Mouse (Mus musculus) midbrain, embryonic 13.5 days (tissue): Measurements from ENCODE around the gene St6galnac5. TPM values are rescaled to one million over a fixed set of nuclear protein-coding genes. Genes with fewer than 3 reads are reported as not detected.

Experiments
- ATAC-seq: fragments of 200-750 bp; cut with Nextera tagmentation; 2 replicates; pipeline ENCODE4 v1.8.0; 2017; ENCODE audit warnings: mild to moderate bottlenecking, moderate TSS enrichment, moderate library complexity
- H3K27ac ChIP-seq: fragments of 300-500 bp; sonication (generic); 2 replicates; pipeline ENCODE4 v1.5.1; 2015; ENCODE audit warnings: inconsistent platforms, mild to moderate bottlenecking, moderate library complexity
- H3K27me3 ChIP-seq: fragments of 300-500 bp; sonication (generic); 2 replicates; pipeline ENCODE4 v1.6.1; 2015; ENCODE audit warnings: mild to moderate bottlenecking, inconsistent platforms
- H3K36me3 ChIP-seq: fragments of 300-500 bp; sonication (generic); 2 replicates; pipeline ENCODE4 v1.6.1; 2015; ENCODE audit warnings: mild to moderate bottlenecking, inconsistent platforms
- H3K4me1 ChIP-seq: fragments of 300-500 bp; sonication (generic); replicated peaks from 2 replicates; pipeline ENCODE4 v1.6.1; 2015; ENCODE audit warnings: inconsistent platforms
- H3K4me2 ChIP-seq: fragments of 300-500 bp; sonication (generic); replicated peaks from 2 replicates; pipeline ENCODE4 v1.6.1; 2015; ENCODE audit warnings: moderate library complexity, mild to moderate bottlenecking, inconsistent platforms
- H3K4me3 ChIP-seq: fragments of 300-500 bp; sonication (generic); replicated peaks from 2 replicates; pipeline ENCODE4 v1.5.1; 2015; ENCODE audit warnings: mild to moderate bottlenecking, inconsistent platforms
- H3K9ac ChIP-seq: fragments of 300-500 bp; sonication (generic); replicated peaks from 2 replicates; pipeline ENCODE4 v1.6.1; 2015; ENCODE audit warnings: mild to moderate bottlenecking, inconsistent platforms
- H3K9me3 ChIP-seq: fragments of 300-500 bp; sonication (generic); 2 replicates; pipeline ENCODE4 v1.6.1; 2016; ENCODE audit warnings: mild to moderate bottlenecking, inconsistent platforms
- WGBS: fragments of 180-500 bp; shearing (Covaris S2); methylation state at CpG from one replicate; pipeline ENCODE4 v1.1.7; 2015; 5-methylcytosine and 5-hydroxymethylcytosine counted together
- polyA plus RNA-seq: library from polyadenylated mRNA; unstranded; fragments of >200 nt; fragmentation: Nextera tagmentation; extraction: Ambion mirVana; gene quantifications from 2 replicates; pipeline ENCODE4 v1.2.1, GENCODE M21; 2015

St6galnac5 gene
- polyA plus RNA-seq: 15.3 and 17.8 TPM in 2 replicates

DNA sequence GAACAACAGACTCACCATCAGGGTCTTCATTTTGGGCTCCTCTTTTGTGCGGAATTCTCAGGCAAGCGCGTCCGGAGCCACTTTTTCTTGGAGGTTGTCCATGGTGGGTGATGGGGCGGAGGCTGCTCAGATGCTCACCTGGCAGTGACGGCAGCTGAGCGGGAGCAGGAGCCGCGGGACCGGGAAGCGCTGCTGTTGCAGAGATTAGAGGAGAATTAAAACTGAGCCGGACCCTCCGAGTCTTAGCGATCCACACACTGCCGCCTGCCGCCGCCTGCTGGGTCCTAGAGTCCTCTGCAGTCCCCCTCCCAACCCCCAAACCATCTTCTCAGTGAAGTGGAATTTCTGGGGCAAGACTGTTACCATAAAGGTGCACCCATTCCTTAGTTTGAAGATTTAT, at the start of gene St6galnac5:
St6galnac5 (minus strand) TSS at position 259 of the 400 bp plus-strand sequence.
- H3K9me3 ChIP-seq: no peaks in the 10 kb centered on the region
- peak within 1 kb of the TSS; percentile 72 for H3K9ac ChIP-seq
- no peaks in the 10 kb centered on the region for H3K36me3 ChIP-seq
- peak within 1 kb of the TSS; percentile 52 for H3K4me3 ChIP-seq
- H3K4me1 ChIP-seq: peaks cover 27% of the 10 kb centered on the region
- H3K27ac ChIP-seq: peak within 1 kb of the TSS; percentile 70
- peak within 1 kb of the TSS; percentile 94 for H3K4me2 ChIP-seq
- peak; percentile 66 for ATAC-seq
- 0% methylated on average over 17 of the region's 17 CpGs for WGBS
- H3K27me3 ChIP-seq: peaks cover 9% of the 10 kb centered on the region

DNA sequence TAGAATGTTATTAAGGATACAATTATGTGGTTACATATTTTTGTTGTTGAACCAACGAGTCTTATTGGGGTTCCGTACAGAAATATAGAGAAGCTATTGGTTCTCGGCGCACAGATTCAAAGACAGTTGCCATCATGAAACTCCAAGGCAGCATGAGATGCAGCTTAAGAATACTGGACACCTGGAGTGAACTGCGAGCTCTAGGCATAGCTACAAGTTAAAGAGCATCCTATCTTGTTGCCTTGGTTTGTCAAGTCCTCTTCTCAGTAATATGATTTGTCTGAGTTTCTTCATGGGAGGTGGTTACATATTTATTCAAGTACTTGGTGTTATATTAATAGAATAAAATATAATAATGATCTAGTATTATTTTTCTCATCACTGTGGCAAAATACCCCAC, 48.7 kb upstream of the St6galnac5 start:
- no peak overlapping the region for H3K4me3 ChIP-seq
- no peaks in the 10 kb centered on the region for H3K4me1 ChIP-seq
- no peak overlapping the region for H3K27ac ChIP-seq
- no peaks in the 10 kb centered on the region for H3K27me3 ChIP-seq
- no peak overlapping the region for H3K9ac ChIP-seq
- ATAC-seq: no peak
- H3K36me3 ChIP-seq: no peaks in the 10 kb centered on the region
- 94% methylated on average over 5 of the region's 5 CpGs for WGBS
- H3K4me2 ChIP-seq: no peak overlapping the region
- no peaks in the 10 kb centered on the region for H3K9me3 ChIP-seq

DNA sequence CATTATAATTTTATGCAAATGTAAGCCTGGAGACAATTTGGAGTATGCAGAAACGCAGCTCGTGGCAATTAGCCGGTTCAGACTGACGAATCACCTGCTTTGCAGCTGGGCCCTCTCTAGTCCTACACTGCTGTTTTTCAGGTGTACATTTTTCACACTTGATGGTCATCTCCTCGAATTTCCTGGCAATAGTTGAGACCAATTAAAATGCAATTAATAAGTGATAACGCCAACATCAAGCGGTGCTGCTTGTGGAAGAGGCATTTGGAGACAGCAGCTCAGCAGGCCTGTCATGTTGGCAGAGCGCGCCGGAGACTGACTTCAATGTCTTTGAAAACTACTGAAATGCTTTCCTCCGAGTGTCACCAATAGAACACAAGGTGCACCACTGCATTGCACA, 42.0 kb upstream of the St6galnac5 start:
- Histone ChIP-seq H3K4me2 (no peak overlapping the region), H3K4me3 (no peak overlapping the region), H3K9ac (no peak overlapping the region), H3K27me3 (no peaks in the 10 kb centered on the region), H3K9me3 (no peaks in the 10 kb centered on the region), H3K4me1 (no peaks in the 10 kb centered on the region), H3K36me3 (no peaks in the 10 kb centered on the region), H3K27ac (no peak overlapping the region)
- no peak for ATAC-seq
- WGBS: 85% methylated on average over 11 of the region's 11 CpGs

DNA sequence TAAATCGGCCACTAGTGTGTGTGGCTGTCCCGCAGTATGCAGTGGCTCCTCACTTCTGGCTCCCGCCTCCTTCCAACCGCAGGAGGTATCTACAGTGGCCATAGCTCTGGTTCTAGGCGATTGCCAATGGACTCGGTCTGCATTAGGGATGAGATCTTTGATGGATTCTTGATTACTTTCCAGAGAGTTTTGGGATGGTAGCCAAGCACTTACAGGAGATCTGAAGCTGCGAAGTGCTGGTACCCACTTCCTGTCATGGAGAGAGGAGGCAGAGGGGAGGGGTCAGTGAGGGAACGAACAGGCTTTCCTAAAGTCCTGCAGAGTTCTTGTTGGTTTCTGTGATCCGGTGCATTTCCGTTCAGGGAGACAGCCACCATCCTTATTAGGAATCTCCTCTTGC, 36.0 kb upstream of the St6galnac5 start:
- no peak overlapping the region for H3K4me2 ChIP-seq
- no peak overlapping the region for H3K27ac ChIP-seq
- no peaks in the 10 kb centered on the region for H3K9me3 ChIP-seq
- H3K9ac ChIP-seq: no peak overlapping the region
- no peaks in the 10 kb centered on the region for H3K36me3 ChIP-seq
- H3K4me3 ChIP-seq: no peak overlapping the region
- 80% methylated on average over 10 of the region's 10 CpGs for WGBS
- no peaks in the 10 kb centered on the region for H3K27me3 ChIP-seq
- H3K4me1 ChIP-seq: no peaks in the 10 kb centered on the region
- ATAC-seq: no peak

DNA sequence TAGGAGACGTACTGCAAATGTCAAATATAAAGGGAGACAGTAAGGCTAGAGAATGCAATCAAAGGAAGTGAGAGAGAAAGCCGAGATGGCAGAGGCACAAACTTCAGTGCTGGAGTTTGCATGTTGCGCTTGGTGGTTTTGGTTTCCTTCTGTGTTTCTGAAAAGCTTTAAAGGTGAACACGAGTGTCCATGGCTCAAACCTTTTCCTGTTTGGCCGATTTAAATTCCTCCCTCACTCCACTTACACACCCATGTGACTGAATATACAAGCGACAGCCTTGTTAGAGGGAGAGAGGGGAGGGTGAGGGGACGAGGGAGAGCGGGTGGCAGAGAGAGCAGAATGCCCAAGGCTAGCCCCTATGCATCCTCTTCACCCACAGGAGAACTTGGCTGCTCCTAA, 34.3 kb upstream of the St6galnac5 start:
- Histone ChIP-seq H3K9ac (no peak overlapping the region), H3K4me2 (no peak overlapping the region), H3K27me3 (no peaks in the 10 kb centered on the region), H3K9me3 (no peaks in the 10 kb centered on the region), H3K27ac (no peak overlapping the region), H3K4me1 (no peaks in the 10 kb centered on the region), H3K4me3 (no peak overlapping the region), H3K36me3 (no peaks in the 10 kb centered on the region)
- WGBS: 73% methylated on average over 8 of the region's 8 CpGs
- no peak for ATAC-seq

DNA sequence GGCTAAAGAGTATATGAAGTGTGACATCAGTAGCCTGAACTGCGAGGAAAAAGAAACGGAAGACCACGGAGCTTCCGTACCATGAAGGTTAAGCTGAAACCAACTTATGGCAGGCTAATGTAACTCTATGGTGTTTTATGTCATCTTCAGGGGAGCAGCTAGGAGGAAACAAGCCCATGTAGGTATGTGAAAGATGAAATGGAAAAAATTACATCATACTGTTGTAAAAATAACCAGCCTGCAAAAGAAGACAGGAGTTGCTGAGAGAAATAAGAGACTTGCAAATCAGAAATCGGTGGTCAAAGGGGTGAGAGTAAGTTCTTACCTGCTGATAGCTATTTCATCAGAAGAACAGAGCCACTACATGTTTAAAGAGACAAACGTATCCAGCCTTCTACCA, 24.8 kb upstream of the St6galnac5 start:
- no peak for ATAC-seq
- no peaks in the 10 kb centered on the region for H3K4me1 ChIP-seq
- H3K4me3 ChIP-seq: no peak overlapping the region
- no peak overlapping the region for H3K9ac ChIP-seq
- WGBS: 94% methylated on average over 6 of the region's 6 CpGs
- H3K27ac ChIP-seq: no peak overlapping the region
- no peaks in the 10 kb centered on the region for H3K36me3 ChIP-seq
- H3K27me3 ChIP-seq: no peaks in the 10 kb centered on the region
- H3K4me2 ChIP-seq: no peak overlapping the region
- no peaks in the 10 kb centered on the region for H3K9me3 ChIP-seq

DNA sequence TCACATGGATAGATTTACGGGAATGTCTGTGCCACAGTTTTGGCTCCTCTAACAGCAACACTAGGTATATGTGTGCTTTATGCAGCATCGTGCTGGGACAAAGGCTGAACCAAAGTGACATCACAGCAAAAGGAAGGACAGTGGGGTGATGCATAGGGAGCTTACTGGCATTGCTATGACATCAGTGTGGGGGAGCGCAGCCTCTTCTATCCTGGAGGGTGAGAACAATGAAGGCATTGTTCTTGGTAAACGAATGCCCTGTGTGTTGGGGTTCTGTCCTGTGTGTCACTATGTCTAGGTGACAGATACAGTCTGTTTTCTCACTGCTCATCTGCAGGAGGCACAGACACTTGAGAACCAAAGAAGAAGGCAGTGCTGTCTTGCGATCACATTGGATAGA, 16.9 kb upstream of the St6galnac5 start:
- H3K4me2 ChIP-seq: no peak overlapping the region
- H3K36me3 ChIP-seq: no peaks in the 10 kb centered on the region
- 65% methylated on average over 5 of the region's 5 CpGs for WGBS
- ATAC-seq: 0 out of 2 replicates have a peak, but pooled peaks have one; percentile 37
- H3K4me3 ChIP-seq: no peak overlapping the region
- H3K27ac ChIP-seq: no peak overlapping the region
- H3K27me3 ChIP-seq: no peaks in the 10 kb centered on the region
- H3K9me3 ChIP-seq: no peaks in the 10 kb centered on the region
- no peak overlapping the region for H3K9ac ChIP-seq
- no peaks in the 10 kb centered on the region for H3K4me1 ChIP-seq

DNA sequence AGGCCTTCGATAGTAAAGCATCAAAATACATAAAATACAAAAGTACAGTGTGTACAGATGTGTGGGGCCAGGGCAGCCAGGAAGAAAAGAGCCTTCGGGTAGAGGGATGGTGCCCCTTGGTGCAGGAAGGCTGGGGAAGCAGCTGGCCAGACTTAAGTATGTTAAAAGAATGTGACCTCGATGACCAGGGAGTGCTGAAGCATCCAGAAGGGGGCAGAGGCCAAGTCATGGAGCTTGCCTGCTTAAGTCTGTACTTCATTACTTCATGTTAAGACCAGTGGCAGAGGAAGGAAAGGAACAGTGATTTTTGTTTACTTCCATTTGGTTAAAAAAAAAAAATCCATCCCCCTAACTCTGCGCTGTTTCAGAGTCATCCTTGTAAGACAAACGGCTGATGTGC, 16.1 kb upstream of the St6galnac5 start:
- Histone ChIP-seq H3K4me1 (no peaks in the 10 kb centered on the region), H3K4me3 (no peak overlapping the region), H3K27ac (no peak overlapping the region), H3K36me3 (no peaks in the 10 kb centered on the region), H3K9ac (no peak overlapping the region), H3K4me2 (no peak overlapping the region), H3K27me3 (no peaks in the 10 kb centered on the region), H3K9me3 (no peaks in the 10 kb centered on the region)
- WGBS: 52% methylated on average over 5 of the region's 5 CpGs
- no peak for ATAC-seq

DNA sequence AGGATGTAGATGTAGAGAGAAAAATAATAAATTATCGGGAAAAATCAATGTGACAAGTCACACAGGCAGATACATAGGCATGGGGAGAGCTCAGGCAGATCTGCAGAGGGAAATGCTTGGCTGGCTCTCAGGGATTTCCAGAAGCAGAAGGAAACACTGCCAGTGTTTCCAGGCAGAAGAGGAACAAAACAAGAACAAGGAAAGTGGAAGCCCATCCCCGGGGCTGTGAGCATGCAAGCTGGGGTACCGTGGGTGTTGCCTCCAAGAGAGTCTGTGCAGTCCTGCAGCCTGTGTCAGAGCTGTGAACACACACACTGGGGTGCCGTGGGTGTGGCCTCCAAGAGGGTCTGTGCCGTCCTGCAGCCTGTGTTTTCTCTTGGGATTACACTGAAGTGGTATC, 11.6 kb upstream of the St6galnac5 start:
- H3K36me3 ChIP-seq: no peaks in the 10 kb centered on the region
- no peak overlapping the region for H3K4me2 ChIP-seq
- H3K9me3 ChIP-seq: no peaks in the 10 kb centered on the region
- no peak overlapping the region for H3K27ac ChIP-seq
- WGBS: 74% methylated on average over 5 of the region's 5 CpGs
- no peak overlapping the region for H3K9ac ChIP-seq
- H3K4me1 ChIP-seq: no peaks in the 10 kb centered on the region
- no peaks in the 10 kb centered on the region for H3K27me3 ChIP-seq
- H3K4me3 ChIP-seq: no peak overlapping the region
- ATAC-seq: no peak

DNA sequence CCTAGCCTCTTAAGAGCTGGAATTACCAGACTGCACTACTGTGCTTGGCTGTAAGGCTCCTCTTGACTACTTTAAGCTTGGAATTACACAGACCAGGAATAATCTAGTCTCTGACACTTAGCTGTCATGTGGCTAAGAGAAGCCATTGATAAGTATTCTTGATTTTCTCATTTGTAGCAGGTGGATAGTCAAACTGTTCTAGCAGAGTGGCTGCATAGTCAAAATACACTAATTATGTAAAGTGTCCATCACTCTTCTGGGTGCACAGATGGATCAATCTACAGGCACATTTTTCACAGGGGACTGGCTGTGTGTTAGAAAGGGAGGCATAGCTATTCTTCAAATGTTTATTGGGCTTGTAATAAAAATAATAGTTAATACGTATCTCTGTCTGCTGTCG, 8.7 kb upstream of the St6galnac5 start:
- Histone ChIP-seq H3K4me1 (no peaks in the 10 kb centered on the region), H3K9me3 (no peaks in the 10 kb centered on the region), H3K27ac (no peak overlapping the region), H3K4me2 (no peak overlapping the region), H3K27me3 (no peaks in the 10 kb centered on the region), H3K9ac (no peak overlapping the region), H3K36me3 (no peaks in the 10 kb centered on the region), H3K4me3 (no peak overlapping the region)
- ATAC-seq: no peak
- WGBS: 83% methylated on average over 2 of the region's 2 CpGs

DNA sequence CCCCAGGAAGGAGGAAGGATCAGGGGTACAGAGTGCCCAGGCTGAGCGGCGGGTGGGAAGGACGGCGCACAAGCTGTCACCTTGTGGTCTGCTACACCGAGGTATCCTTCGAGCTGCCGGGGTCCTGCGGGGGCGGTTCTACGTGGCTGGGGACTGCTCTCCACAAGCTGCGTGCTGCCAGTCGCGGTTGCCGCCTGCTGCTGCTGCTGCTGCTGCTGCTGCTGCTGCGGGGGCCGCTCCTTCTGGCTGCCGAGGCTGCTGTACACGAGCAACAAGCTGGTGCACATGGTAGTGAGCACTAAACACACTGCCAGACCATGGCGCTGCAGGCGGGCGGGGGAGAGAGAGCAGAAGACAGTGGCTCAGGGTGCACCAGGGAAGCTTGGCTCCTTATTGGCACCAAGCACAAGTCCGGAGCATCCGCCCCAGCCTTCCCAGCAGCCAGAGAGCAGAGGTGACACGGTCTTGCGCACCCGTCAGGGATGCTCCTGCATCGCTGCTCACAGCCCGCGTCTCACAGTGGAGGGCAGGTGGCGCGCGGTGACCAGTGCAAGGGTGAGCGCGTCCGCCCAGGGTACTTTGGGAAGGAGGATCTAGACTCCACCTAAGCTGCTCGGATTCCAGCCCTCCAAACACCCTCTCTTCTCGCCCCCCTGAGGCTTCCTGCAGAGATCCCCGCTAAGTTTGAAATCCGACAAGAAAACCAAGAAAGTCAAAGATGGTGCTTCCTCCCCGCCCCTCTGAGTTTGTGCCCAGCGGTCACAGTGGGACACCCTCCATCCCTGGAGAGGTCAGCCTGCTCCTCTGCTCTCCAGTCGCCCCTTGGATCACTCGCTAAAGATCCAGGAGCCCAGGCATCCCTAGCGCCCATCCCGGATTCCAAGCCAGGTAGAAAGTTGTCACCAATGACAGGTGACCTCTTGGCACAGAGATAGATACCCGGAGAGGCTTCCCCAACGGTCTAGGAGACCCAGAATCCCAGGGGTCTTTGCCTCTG, 770 bp downstream of the St6galnac5 start:
- H3K36me3 ChIP-seq: no peaks in the 10 kb centered on the region
- H3K9me3 ChIP-seq: no peaks in the 10 kb centered on the region
- peak; percentile 85 for ATAC-seq
- WGBS: under 1% methylated on average over 47 of the region's 47 CpGs
- peak overlapping the region; percentile 52 for H3K4me3 ChIP-seq
- peak overlapping the region; percentile 70 for H3K27ac ChIP-seq
- peak overlapping the region; percentile 72 for H3K9ac ChIP-seq
- H3K27me3 ChIP-seq: peaks cover 9% of the 10 kb centered on the region
- H3K4me1 ChIP-seq: peaks cover 33% of the 10 kb centered on the region
- H3K4me2 ChIP-seq: peak overlapping the region; percentile 94

DNA sequence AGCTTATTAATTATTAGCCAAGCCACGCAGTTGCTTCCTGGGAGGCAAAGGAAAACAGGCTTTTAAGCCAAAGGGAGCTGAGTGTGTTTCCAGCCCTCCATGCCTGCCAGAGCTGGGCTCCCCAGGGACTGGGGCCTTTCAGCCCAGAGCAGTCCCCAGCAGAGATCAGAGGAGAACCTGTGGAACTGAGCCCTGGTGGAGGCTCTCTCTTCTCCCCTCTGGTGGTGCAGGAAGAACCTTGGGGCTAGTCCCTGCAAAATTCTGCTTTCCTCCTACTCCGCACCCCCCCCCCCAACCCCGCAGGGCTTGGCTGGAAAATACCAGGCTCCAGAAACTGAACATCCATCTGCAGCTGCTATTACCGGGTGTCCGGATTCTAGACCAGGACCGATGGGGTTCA, 1.6 kb downstream of the St6galnac5 start:
- Histone ChIP-seq H3K36me3 (no peaks in the 10 kb centered on the region), H3K27ac (peak overlapping the region; percentile 70), H3K4me2 (peak overlapping the region; percentile 94), H3K4me3 (peak overlapping the region; percentile 52), H3K4me1 (peaks cover 33% of the 10 kb centered on the region), H3K9me3 (no peaks in the 10 kb centered on the region), H3K9ac (peak overlapping the region; percentile 72), H3K27me3 (peaks cover 9% of the 10 kb centered on the region)
- no peak for ATAC-seq
- WGBS: 4% methylated on average over 6 of the region's 6 CpGs
